Mouse (Mus musculus): ENCODE results near the gene Ldhd. TPM values are rescaled to one million over a fixed set of nuclear protein-coding genes. Genes with fewer than 3 reads are reported as not detected.
A peak's percentile ranks its signal among the peaks of the same experiment; 100 is the strongest.

Gene Ldhd
- polyA plus RNA-seq, 1 experiment from 2014 or later = 0.44 TPM

GRCm38 (mm10) chr8:111592390-111592910 is 37.7 kb downstream of the Ldhd start:
- Histone ChIP-seq H3K27ac (replicated peaks) (0 out of 2 replicates have a peak overlapping the region, but pooled peaks have one; percentile 46), H3K36me3 (peaks cover 4% of the 10 kb centered on the region), H3K9ac (no peak overlapping the region), H3K4me2 (no peak overlapping the region), H3K4me3 (no peak overlapping the region), H3K9me3 (no peaks in the 10 kb centered on the region), H3K4me1 (peaks cover 65% of the 10 kb centered on the region), H3K27me3 (replicated peaks) (no peaks in the 10 kb centered on the region)
- no peak for ATAC-seq (ENCODE audit: extremely low read depth, insufficient number of reproducible peaks, low FRiP score, low TSS enrichment)
- 78% methylated on average over 7 of the region's 7 CpGs for WGBS

GRCm38 (mm10) chr8:111591176-111591575 is 39.0 kb downstream of the Ldhd start:
- no peak overlapping the region for H3K9ac ChIP-seq
- no peak overlapping the region for H3K4me3 ChIP-seq
- peaks cover 4% of the 10 kb centered on the region for H3K36me3 ChIP-seq
- no peak overlapping the region for H3K4me2 ChIP-seq
- H3K27me3 ChIP-seq (replicated peaks) = no peaks in the 10 kb centered on the region
- ATAC-seq (ENCODE audit: extremely low read depth, insufficient number of reproducible peaks, low FRiP score, low TSS enrichment) = no peak
- H3K4me1 ChIP-seq = peaks cover 54% of the 10 kb centered on the region
- H3K9me3 ChIP-seq = no peaks in the 10 kb centered on the region
- no peak overlapping the region for H3K27ac ChIP-seq (replicated peaks)

DNA sequence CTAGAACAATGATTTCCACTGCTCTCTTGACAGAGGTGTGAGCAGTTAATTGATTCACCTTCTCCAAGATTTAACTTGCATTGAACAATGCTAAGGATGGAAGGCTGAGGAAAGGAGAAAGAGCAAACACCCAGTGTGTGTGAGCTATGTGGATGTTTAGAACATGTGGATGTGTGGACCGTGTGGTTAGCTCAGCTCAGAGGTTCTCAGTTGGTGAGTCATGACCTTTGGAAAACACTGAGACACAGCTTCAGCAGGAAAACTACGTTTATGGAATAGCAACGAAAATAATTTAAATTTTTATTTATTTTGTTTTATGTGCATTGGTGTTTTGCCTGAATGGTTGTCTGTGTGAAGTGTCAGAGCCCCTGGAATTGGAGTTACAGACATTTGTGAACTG is 40.0 kb downstream of the Ldhd start:
- H3K9me3 ChIP-seq = no peaks in the 10 kb centered on the region
- peaks cover 46% of the 10 kb centered on the region for H3K4me1 ChIP-seq
- no peak for ATAC-seq (ENCODE audit: extremely low read depth, insufficient number of reproducible peaks, low FRiP score, low TSS enrichment)
- H3K36me3 ChIP-seq = peaks cover 4% of the 10 kb centered on the region
- no peak overlapping the region for H3K27ac ChIP-seq (replicated peaks)
- no peak overlapping the region for H3K4me3 ChIP-seq
- H3K9ac ChIP-seq = no peak overlapping the region
- WGBS = 81% methylated on average over 3 of the region's 3 CpGs
- no peak overlapping the region for H3K4me2 ChIP-seq
- H3K27me3 ChIP-seq (replicated peaks) = no peaks in the 10 kb centered on the region

- Histone ChIP-seq H3K27me3 (replicated peaks) (no peaks in the 10 kb centered on the region), H3K9me3 (no peaks in the 10 kb centered on the region), H3K36me3 (peaks cover 9% of the 10 kb centered on the region), H3K4me2 (no peak overlapping the region), H3K4me3 (no peak overlapping the region), H3K4me1 (peaks cover 33% of the 10 kb centered on the region), H3K27ac (replicated peaks) (no peak overlapping the region), H3K9ac (no peak overlapping the region)
- 79% methylated on average over 2 of the region's 2 CpGs for WGBS
- no peak for ATAC-seq (ENCODE audit: extremely low read depth, insufficient number of reproducible peaks, low FRiP score, low TSS enrichment)
These were observed 41.8 kb downstream of the Ldhd start for GRCm38 (mm10) chr8:111588336-111588735.

- peaks cover 9% of the 10 kb centered on the region for H3K36me3 ChIP-seq
- H3K9me3 ChIP-seq = no peaks in the 10 kb centered on the region
- ATAC-seq (ENCODE audit: extremely low read depth, insufficient number of reproducible peaks, low FRiP score, low TSS enrichment) = no peak
- H3K4me3 ChIP-seq = no peak overlapping the region
- peaks cover 30% of the 10 kb centered on the region for H3K4me1 ChIP-seq
- H3K27me3 ChIP-seq (replicated peaks) = no peaks in the 10 kb centered on the region
- H3K9ac ChIP-seq = no peak overlapping the region
- no peak overlapping the region for H3K4me2 ChIP-seq
- WGBS = 77% methylated on average over 1 of the region's 1 CpGs
- no peak overlapping the region for H3K27ac ChIP-seq (replicated peaks)
These were observed 42.6 kb downstream of the Ldhd start for GRCm38 (mm10) chr8:111587545-111588094.

DNA sequence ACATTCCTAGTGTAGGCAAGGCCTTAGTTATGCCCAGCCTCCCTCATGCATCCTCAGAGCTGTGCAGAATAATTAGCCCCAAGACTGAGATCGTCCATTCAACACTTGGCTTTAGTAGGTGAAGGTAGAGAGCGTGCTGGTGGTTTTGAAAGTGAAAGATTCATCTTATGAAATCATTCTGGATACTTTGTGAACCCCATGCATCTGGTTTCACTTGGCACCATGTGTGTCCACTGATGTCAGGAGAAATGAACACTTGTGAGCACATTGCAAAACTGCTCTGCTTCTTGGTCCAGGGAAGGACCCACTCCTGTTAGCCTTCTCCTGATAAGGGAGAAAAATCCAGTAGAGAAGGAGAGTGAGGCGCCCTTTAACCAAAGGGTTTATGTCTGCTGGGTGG is 45.2 kb downstream of the Ldhd start:
- H3K4me1 ChIP-seq = peaks cover 24% of the 10 kb centered on the region
- H3K4me2 ChIP-seq = no peak overlapping the region
- no peak overlapping the region for H3K27ac ChIP-seq (replicated peaks)
- 86% methylated on average over 3 of the region's 3 CpGs for WGBS
- H3K9me3 ChIP-seq = no peaks in the 10 kb centered on the region
- no peak for ATAC-seq (ENCODE audit: extremely low read depth, insufficient number of reproducible peaks, low FRiP score, low TSS enrichment)
- peaks cover 5% of the 10 kb centered on the region; the same call in 1 of the 2 replicates for H3K36me3 ChIP-seq
- no peak overlapping the region for H3K9ac ChIP-seq
- no peak overlapping the region for H3K4me3 ChIP-seq
- no peaks in the 10 kb centered on the region for H3K27me3 ChIP-seq (replicated peaks)

GRCm38 (mm10) chr8:111582386-111582785 is 47.8 kb downstream of the Ldhd start:
- Histone ChIP-seq H3K9ac (no peak overlapping the region), H3K36me3 (peaks cover 8% of the 10 kb centered on the region; the same call in 1 of the 2 replicates), H3K4me2 (no peak overlapping the region), H3K4me1 (peaks cover 29% of the 10 kb centered on the region), H3K4me3 (no peak overlapping the region), H3K9me3 (no peaks in the 10 kb centered on the region), H3K27me3 (replicated peaks) (no peaks in the 10 kb centered on the region), H3K27ac (replicated peaks) (no peak overlapping the region)
- 85% methylated on average over 3 of the region's 3 CpGs for WGBS
- no peak for ATAC-seq (ENCODE audit: extremely low read depth, insufficient number of reproducible peaks, low FRiP score, low TSS enrichment)

- no peaks in the 10 kb centered on the region for H3K27me3 ChIP-seq (replicated peaks)
- H3K4me2 ChIP-seq = no peak overlapping the region
- peaks cover 30% of the 10 kb centered on the region for H3K4me1 ChIP-seq
- WGBS = 75% methylated on average over 3 of the region's 3 CpGs
- peaks cover 13% of the 10 kb centered on the region for H3K36me3 ChIP-seq
- H3K4me3 ChIP-seq = no peak overlapping the region
- no peak for ATAC-seq (ENCODE audit: extremely low read depth, insufficient number of reproducible peaks, low FRiP score, low TSS enrichment)
- H3K9me3 ChIP-seq = no peaks in the 10 kb centered on the region
- H3K9ac ChIP-seq = no peak overlapping the region
- H3K27ac ChIP-seq (replicated peaks) = 0 out of 2 replicates have a peak overlapping the region, but pooled peaks have one; percentile 16
These were observed 49.9 kb downstream of the Ldhd start for GRCm38 (mm10) chr8:111580306-111580705.

GRCm38 (mm10) chr8:111579318-111579717 is 50.9 kb downstream of the Ldhd start:
- Histone ChIP-seq H3K36me3 (peaks cover 16% of the 10 kb centered on the region), H3K4me3 (no peak overlapping the region), H3K27me3 (replicated peaks) (no peaks in the 10 kb centered on the region), H3K4me2 (no peak overlapping the region), H3K4me1 (peaks cover 23% of the 10 kb centered on the region), H3K9me3 (no peaks in the 10 kb centered on the region), H3K27ac (replicated peaks) (no peak overlapping the region), H3K9ac (no peak overlapping the region)
- 88% methylated on average over 1 of the region's 1 CpGs for WGBS
- no peak for ATAC-seq (ENCODE audit: extremely low read depth, insufficient number of reproducible peaks, low FRiP score, low TSS enrichment)

GRCm38 (mm10) chr8:111577880-111578533 is 52.2 kb downstream of the Ldhd start:
- Histone ChIP-seq H3K4me1 (peaks cover 27% of the 10 kb centered on the region), H3K4me3 (no peak overlapping the region), H3K27ac (replicated peaks) (no peak overlapping the region), H3K27me3 (replicated peaks) (no peaks in the 10 kb centered on the region), H3K36me3 (peaks cover 11% of the 10 kb centered on the region), H3K9me3 (no peaks in the 10 kb centered on the region), H3K4me2 (no peak overlapping the region), H3K9ac (no peak overlapping the region)
- 76% methylated on average over 9 of the region's 9 CpGs for WGBS
- no peak for ATAC-seq (ENCODE audit: extremely low read depth, insufficient number of reproducible peaks, low FRiP score, low TSS enrichment)

GRCm38 (mm10) chr8:111576501-111576900 is 53.7 kb downstream of the Ldhd start:
- H3K4me1 ChIP-seq = peaks cover 39% of the 10 kb centered on the region
- H3K4me3 ChIP-seq = no peak overlapping the region
- H3K9ac ChIP-seq = no peak overlapping the region
- ATAC-seq (ENCODE audit: extremely low read depth, insufficient number of reproducible peaks, low FRiP score, low TSS enrichment) = no peak
- no peak overlapping the region for H3K27ac ChIP-seq (replicated peaks)
- no peak overlapping the region for H3K4me2 ChIP-seq
- no peaks in the 10 kb centered on the region for H3K27me3 ChIP-seq (replicated peaks)
- H3K36me3 ChIP-seq = peaks cover 11% of the 10 kb centered on the region
- no peaks in the 10 kb centered on the region for H3K9me3 ChIP-seq

DNA sequence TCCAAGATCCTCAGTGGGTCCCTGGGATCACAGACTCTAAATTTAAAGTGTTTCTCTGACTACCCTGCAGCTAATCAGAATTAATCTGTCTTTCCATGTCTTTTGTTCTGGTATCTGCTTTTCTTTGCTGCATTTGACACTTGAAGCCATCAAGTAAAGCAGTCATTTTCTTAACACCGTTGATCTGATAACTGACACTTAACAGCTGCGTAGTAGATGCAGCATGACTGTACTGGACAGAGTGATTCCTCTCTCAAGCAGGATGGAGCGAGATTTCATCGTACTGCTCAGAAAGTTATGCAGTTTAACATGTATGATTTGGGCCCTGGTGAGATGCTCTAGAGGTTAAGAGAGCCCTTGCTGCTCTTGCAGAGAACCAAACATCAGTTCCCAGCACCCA is 54.7 kb downstream of the Ldhd start:
- 87% methylated on average over 4 of the region's 4 CpGs for WGBS
- H3K4me3 ChIP-seq = no peak overlapping the region
- no peaks in the 10 kb centered on the region for H3K27me3 ChIP-seq (replicated peaks)
- H3K36me3 ChIP-seq = peaks cover 11% of the 10 kb centered on the region
- no peak overlapping the region for H3K9ac ChIP-seq
- no peak overlapping the region for H3K4me2 ChIP-seq
- H3K4me1 ChIP-seq = peaks cover 38% of the 10 kb centered on the region
- no peak for ATAC-seq (ENCODE audit: extremely low read depth, insufficient number of reproducible peaks, low FRiP score, low TSS enrichment)
- no peaks in the 10 kb centered on the region for H3K9me3 ChIP-seq
- no peak overlapping the region for H3K27ac ChIP-seq (replicated peaks)
